Mouse (Mus musculus) CH12.LX (cell line): Measurements from ENCODE around the gene Zfp148. TPM values are rescaled to one million over a fixed set of nuclear protein-coding genes. Genes with fewer than 3 reads are reported as not detected.

Experiments used
- DNase-seq: peaks from one replicate; pipeline ENCODE4 v3.0.0-alpha.2; 2013; ENCODE audit errors: extremely low read depth
- H3K27ac ChIP-seq: 2 replicates; pipeline ENCODE4 v1.5.1; 2012; ENCODE audit warnings: low read depth, mild to moderate bottlenecking, control low read depth, moderate library complexity; ENCODE audit not compliant: insufficient read depth
- H3K27me3 ChIP-seq: replicated peaks from 2 replicates; pipeline ENCODE3; 2012; ENCODE audit warnings: inconsistent platforms
- H3K36me3 ChIP-seq, 2 experiments: replicated peaks in 1 of 2; 2 replicates each; pipeline versions ENCODE3 to v1.6.1; 2012; ENCODE audit warnings: inconsistent platforms in 1 of 2, low read length in 1 of 2, mild to moderate bottlenecking in 1 of 2, mixed read lengths in 1 of 2, moderate library complexity in 1 of 2; ENCODE audit not compliant: control insufficient read depth in 1 of 2, insufficient read depth in 1 of 2
- H3K4me1 ChIP-seq, 2 experiments: 2 replicates each; pipeline ENCODE4 v1.6.1; 2012; ENCODE audit warnings: inconsistent platforms in 1 of 2, moderate library complexity in 1 of 2; ENCODE audit not compliant: insufficient read depth in 2 of 2, control insufficient read depth in 1 of 2
- H3K4me2 ChIP-seq: 2 replicates; pipeline ENCODE4 v1.6.1; 2012; ENCODE audit warnings: low read depth, mild to moderate bottlenecking, control low read depth; ENCODE audit not compliant: poor library complexity, insufficient read depth, severe bottlenecking
- H3K4me3 ChIP-seq, 3 experiments: fragments of 150-350 bp in 1 of 3; sonication (generic) in 1 of 3; replicated peaks in 1 of 3; 2 replicates each; pipeline versions ENCODE3 to v1.5.1; 2011 to 2012; ENCODE audit warnings: low read depth in 2 of 3, low read length in 2 of 3, mild to moderate bottlenecking in 2 of 3, moderate library complexity in 2 of 3, control low read depth in 1 of 3, improper control_type of control experiment in 1 of 3, inconsistent platforms in 1 of 3, mixed read lengths in 1 of 3; ENCODE audit not compliant: poor library complexity in 1 of 3
- H3K79me2 ChIP-seq: replicated peaks from 2 replicates; pipeline ENCODE4 v1.6.1; 2012; ENCODE audit warnings: mild to moderate bottlenecking, moderate library complexity; ENCODE audit not compliant: control insufficient read depth, poor library complexity, insufficient read depth, severe bottlenecking; ENCODE audit errors: extremely low read depth
- H3K9ac ChIP-seq: 2 replicates; pipeline ENCODE4 v1.6.1; 2012; ENCODE audit warnings: low read depth, mild to moderate bottlenecking, control low read depth, moderate library complexity; ENCODE audit not compliant: insufficient read depth
- H3K9me3 ChIP-seq: replicated peaks from 2 replicates; pipeline ENCODE3; 2012; ENCODE audit warnings: low read length, inconsistent platforms, mixed read lengths
- BHLHE40 ChIP-seq: IDR thresholded peaks from 2 replicates; pipeline ENCODE4 v1.6.1; 2011; ENCODE audit warnings: mild to moderate bottlenecking, low read depth, low read length, improper control_type of control experiment
- CHD1 ChIP-seq: IDR thresholded peaks from 2 replicates; pipeline ENCODE4 v1.6.1; 2012; ENCODE audit warnings: low read depth, low read length, improper control_type of control experiment, inconsistent platforms
- CHD2 ChIP-seq: IDR thresholded peaks from 2 replicates; pipeline ENCODE4 v1.6.1; 2011; ENCODE audit warnings: low read length, improper control_type of control experiment
- CTCF ChIP-seq, 2 experiments: IDR thresholded peaks in 1 of 2; conservative IDR thresholded peaks in 1 of 2; 2 replicates each; pipeline ENCODE4 v1.5.1; 2011 to 2012; ENCODE audit warnings: low read depth in 2 of 2, low read length in 2 of 2, improper control_type of control experiment in 1 of 2, inconsistent platforms in 1 of 2, mild to moderate bottlenecking in 1 of 2, moderate library complexity in 1 of 2
- ETS1 ChIP-seq: conservative IDR thresholded peaks from 2 replicates; pipeline ENCODE4 v1.6.1; 2012; ENCODE audit warnings: low read depth, mild to moderate bottlenecking, inconsistent platforms, low read length, improper control_type of control experiment, moderate library complexity
- GABPA ChIP-seq: IDR thresholded peaks from 2 replicates; pipeline ENCODE4 v1.6.1; 2012; ENCODE audit warnings: low read depth, low read length, improper control_type of control experiment, inconsistent platforms; ENCODE audit not compliant: insufficient replicate concordance
- JUN ChIP-seq: IDR thresholded peaks from 2 replicates; pipeline ENCODE4 v1.6.1; 2011; ENCODE audit warnings: low read depth, mild to moderate bottlenecking, low read length, improper control_type of control experiment, moderate library complexity; ENCODE audit not compliant: insufficient read depth
- JUND ChIP-seq: conservative IDR thresholded peaks from 2 replicates; pipeline ENCODE4 v1.6.1; 2011; ENCODE audit warnings: low read depth, low read length, improper control_type of control experiment
- MAFK ChIP-seq: IDR thresholded peaks from 2 replicates; pipeline ENCODE4 v1.6.1; 2011; ENCODE audit warnings: low read length, improper control_type of control experiment; ENCODE audit not compliant: insufficient replicate concordance
- MXI1 ChIP-seq: IDR thresholded peaks from 2 replicates; pipeline ENCODE4 v1.6.1; 2011; ENCODE audit warnings: mild to moderate bottlenecking, low read depth, low read length, improper control_type of control experiment
- MYC ChIP-seq: IDR thresholded peaks from 2 replicates; pipeline ENCODE4 v1.6.1; 2011; ENCODE audit warnings: low read depth, mild to moderate bottlenecking, improper control_type of control experiment, low read length
- NRF1 ChIP-seq: IDR thresholded peaks from 2 replicates; pipeline ENCODE4 v1.6.1; 2014; ENCODE audit warnings: low read depth, mild to moderate bottlenecking, inconsistent platforms, low read length, improper control_type of control experiment, moderate library complexity
- POLR2A ChIP-seq: IDR thresholded peaks from 2 replicates; pipeline ENCODE4 v1.6.1; 2011; ENCODE audit warnings: low read depth, mild to moderate bottlenecking, improper control_type of control experiment, low read length
- POLR2AphosphoS2 ChIP-seq: IDR thresholded peaks from 2 replicates; pipeline ENCODE4 v1.6.1; 2011; ENCODE audit warnings: low read depth, low read length, improper control_type of control experiment
- RAD21 ChIP-seq: IDR thresholded peaks from 2 replicates; pipeline ENCODE4 v1.6.1; 2011; ENCODE audit warnings: low read depth, mild to moderate bottlenecking, low read length, improper control_type of control experiment, moderate library complexity
- RCOR1 ChIP-seq: conservative IDR thresholded peaks from 2 replicates; pipeline ENCODE4 v1.6.1; 2012; ENCODE audit warnings: low read depth, mild to moderate bottlenecking, inconsistent platforms, low read length, improper control_type of control experiment
- SIN3A ChIP-seq: IDR thresholded peaks from 2 replicates; pipeline ENCODE4 v1.6.1; 2012; ENCODE audit warnings: low read length, improper control_type of control experiment, inconsistent platforms
- SMC3 ChIP-seq: IDR thresholded peaks from 2 replicates; pipeline ENCODE4 v1.6.1; 2011; ENCODE audit warnings: low read depth, low read length, improper control_type of control experiment
- USF1 ChIP-seq: IDR thresholded peaks from 2 replicates; pipeline ENCODE4 v1.6.1; 2014; ENCODE audit warnings: low read depth, mild to moderate bottlenecking, inconsistent platforms, low read length, improper control_type of control experiment
- USF2 ChIP-seq: conservative IDR thresholded peaks from 2 replicates; pipeline ENCODE4 v1.6.1; 2011; ENCODE audit warnings: low read depth, low read length, improper control_type of control experiment
- ZC3H11A ChIP-seq: IDR thresholded peaks from 2 replicates; pipeline ENCODE4 v1.6.1; 2012; ENCODE audit warnings: low read depth, mild to moderate bottlenecking, inconsistent platforms, low read length, improper control_type of control experiment
- ZKSCAN1 ChIP-seq: IDR thresholded peaks from 2 replicates; pipeline ENCODE4 v1.6.1; 2012; ENCODE audit warnings: low read depth, inconsistent platforms, low read length, improper control_type of control experiment, borderline replicate concordance
- dilution Hi-C: fragments of 300-500 bp; cut with MboI; formaldehyde crosslinking; loops from 2 replicates; pipeline ENCODE4 v1.14.3; 2020; ENCODE audit warnings: low sequenced_read_pairs; ENCODE audit not compliant: extremely low pct_unique_long_range_greater_than_20kb, extremely low pct_ligation_motif_present
- in situ Hi-C: fragments of 300-500 bp; cut with MboI; formaldehyde crosslinking; loops from 3 replicates; pipeline ENCODE4 v1.14.3; 2019; ENCODE audit warnings: low sequenced_read_pairs, low pct_ligation_motif_present, low pct_unique_long_range_greater_than_20kb, mixed read lengths
- polyA plus RNA-seq: library from polyadenylated mRNA; unstranded; fragments of >175 nt; gene quantifications from 2 replicates; pipeline ENCODE4 v1.2.1, GENCODE M21; 2012; ENCODE audit warnings: low read depth; ENCODE audit not compliant: insufficient read length
- total RNA-seq, 2 experiments: library from RNA; depleted of rRNA; stranded (reverse); fragments of 300-350 nt in 1 of 2; fragments of >200 nt in 1 of 2; gene quantifications; 2 replicates each; pipeline ENCODE4 v1.2.3; 2012 to 2014

Zfp148 gene
- total and polyA plus RNA-seq, 3 experiments = 19.5 to 36.6 (median 28.6) TPM

DNA sequence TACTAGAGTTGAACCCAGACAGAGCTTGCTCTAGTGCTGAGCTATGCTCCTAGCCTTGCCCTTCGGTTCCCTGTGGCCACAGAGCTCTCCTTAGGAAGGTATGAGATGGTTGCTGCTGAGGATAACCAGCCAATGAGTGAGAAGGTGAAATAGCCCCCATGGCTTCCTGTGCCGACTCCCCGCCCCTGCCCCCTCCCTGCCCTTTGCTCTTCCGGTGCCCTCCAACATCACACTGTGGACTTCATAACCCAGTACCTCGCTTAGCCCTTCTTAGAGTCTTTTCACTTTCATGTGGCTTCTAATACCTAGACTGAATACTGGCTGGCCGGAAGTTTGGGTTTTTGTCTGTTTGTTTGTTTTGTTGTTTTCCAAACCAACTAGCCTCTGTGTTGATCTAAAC lies 9.8 kb upstream of the Zfp148 start:
- dilution Hi-C loops = no loop called here
- no peak overlapping the region for H3K4me3 ChIP-seq
- H3K4me2 ChIP-seq = no peak overlapping the region
- H3K79me2 ChIP-seq = no peaks in the 10 kb centered on the region
- in situ Hi-C loops = no loop called here
- DNase-seq = no peak
- no peaks in the 10 kb centered on the region for H3K36me3 ChIP-seq
- TF ChIP-seq MYC (no peak), NRF1 (no peak), SMC3 (no peak), GABPA (no peak), JUND (no peak), POLR2AphosphoS2 (no peak), BHLHE40 (no peak)
- H3K4me1 ChIP-seq = peaks cover 4 to 13% of the 10 kb centered on the region in 2 experiments; a peak in 3 of 4 replicates
- no peaks in the 10 kb centered on the region for H3K9me3 ChIP-seq
- H3K9ac ChIP-seq = no peak overlapping the region
- H3K27ac ChIP-seq = no peak overlapping the region
- H3K27me3 ChIP-seq = no peaks in the 10 kb centered on the region

GRCm38 (mm10) chr16:33372611-33373010 lies 8.0 kb upstream of the Zfp148 start:
- TF ChIP-seq CTCF (conservative IDR thresholded peaks at IDR 0.05 in 1 of 2, IDR thresholded peaks at IDR 0.05 in 1 of 2; ENCODE audit: low read depth in 2 of 2, low read length in 2 of 2) = no peak
- TF ChIP-seq RCOR1 = no peak
- no peak for TF ChIP-seq BHLHE40
- TF ChIP-seq ZC3H11A = no peak
- TF ChIP-seq JUN = no peak
- TF ChIP-seq ETS1 = no peak
- TF ChIP-seq POLR2A = no peak
- no peak for TF ChIP-seq MAFK

DNA sequence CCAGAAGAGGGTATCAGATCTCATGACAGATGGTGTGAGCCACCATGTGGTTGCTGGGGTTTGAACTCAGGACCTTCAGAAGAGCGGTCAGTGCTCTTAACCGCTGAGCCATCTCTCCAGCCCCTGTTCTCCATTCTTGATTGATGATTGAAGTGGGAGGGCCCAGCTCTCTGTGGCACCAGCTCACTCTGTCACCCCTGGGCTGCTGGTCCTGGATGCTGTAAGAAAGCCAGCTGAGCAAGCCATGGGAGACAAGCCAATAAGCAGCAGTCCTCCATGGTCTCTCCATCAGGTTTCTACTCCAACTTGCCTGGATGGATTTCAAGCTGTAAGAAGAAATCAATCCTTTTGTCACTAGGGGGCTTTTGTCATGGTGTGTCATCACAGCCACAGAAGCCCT lies 7.3 kb upstream of the Zfp148 start:
- 0 out of 4 replicates have a peak, but pooled peaks cover 0 to 2% of the 10 kb centered on the region in 2 experiments for H3K4me1 ChIP-seq
- TF ChIP-seq USF1 = no peak
- no peak; the same call in 1 of the 2 replicates for TF ChIP-seq RAD21
- TF ChIP-seq USF2 = no peak
- TF ChIP-seq CHD2 = no peak
- no peak for TF ChIP-seq GABPA
- no peak for TF ChIP-seq MXI1
- no peak for TF ChIP-seq ZKSCAN1
- no peak for TF ChIP-seq BHLHE40
- TF ChIP-seq SIN3A = no peak
- no peak for TF ChIP-seq NRF1
- TF ChIP-seq JUN = no peak
- no peak for TF ChIP-seq CHD1
- TF ChIP-seq CTCF (conservative IDR thresholded peaks at IDR 0.05 in 1 of 2, IDR thresholded peaks at IDR 0.05 in 1 of 2; ENCODE audit: low read depth in 2 of 2, low read length in 2 of 2) = no peak; a peak in 1 of 4 replicates
- dilution Hi-C loops (no loop called here), in situ Hi-C loops (no loop called here)
- H3K9ac ChIP-seq = no peak overlapping the region
- H3K36me3 ChIP-seq = peaks cover 0 to 17% of the 10 kb centered on the region in 2 experiments
- H3K4me2 ChIP-seq = no peak overlapping the region
- H3K27ac ChIP-seq = no peak overlapping the region
- no peaks in the 10 kb centered on the region for H3K27me3 ChIP-seq
- no peaks in the 10 kb centered on the region for H3K9me3 ChIP-seq
- DNase-seq = no peak
- H3K4me3 ChIP-seq = no peak overlapping the region
- no peaks in the 10 kb centered on the region for H3K79me2 ChIP-seq

More at GRCm38 (mm10) chr16:33372611-33373010, 8.0 kb upstream of the Zfp148 start:
- no peak overlapping the region for H3K27ac ChIP-seq
- no peak overlapping the region for H3K4me3 ChIP-seq
- no peak overlapping the region for H3K9ac ChIP-seq
- in situ Hi-C loops = no loop called here
- peaks cover 0 to 11% of the 10 kb centered on the region in 2 experiments for H3K36me3 ChIP-seq
- no peak for DNase-seq
- no peaks in the 10 kb centered on the region for H3K79me2 ChIP-seq
- 0 out of 4 replicates have a peak, but pooled peaks cover 0 to 2% of the 10 kb centered on the region in 2 experiments for H3K4me1 ChIP-seq
- no peaks in the 10 kb centered on the region for H3K27me3 ChIP-seq
- H3K4me2 ChIP-seq = no peak overlapping the region
- dilution Hi-C loops = no loop called here
- H3K9me3 ChIP-seq = no peaks in the 10 kb centered on the region
